Mouse (Mus musculus) neural tube, embryonic 10.5 days (tissue): ENCODE results near the gene Fam183b.
"Not testable (repeated sequence)": the region's sequence is repeated elsewhere in the genome, so short reads cannot be mapped to it uniquely, and the experiment has no call there.

Source experiments
- DNase-seq: peaks from one replicate; pipeline ENCODE4 v3.0.0-alpha.2; 2017; ENCODE audit warnings: low spot score; ENCODE audit errors: extremely low spot score

Gene Fam183b

GRCm38 (mm10) chr11:58782480-58783089, 19.2 kb downstream of the Fam183b start, which contains the start of gene Olfr314:
Olfr314 (plus strand) TSS chr11:58782952.
- no peak for DNase-seq

- DNase-seq, result no peak
These were observed 28.9 kb downstream of the Fam183b start, which contains the start of gene Olfr315 for GRCm38 (mm10) chr11:58772888-58773287. Olfr315 (plus strand) TSS chr11:58773188.

- no peak for DNase-seq
These were observed 49.3 kb downstream of the Fam183b start, which contains the start of gene Olfr316 for GRCm38 (mm10) chr11:58752434-58752833. Olfr316 (plus strand) TSS chr11:58752734.

GRCm38 (mm10) chr11:58751096-58751495, 50.7 kb downstream of the Fam183b start:
- not testable (repeated sequence) for DNase-seq
